Mouse (Mus musculus): Measurements from ENCODE around the gene Plk3. TPM values are rescaled to one million over a fixed set of nuclear protein-coding genes. Genes with fewer than 3 reads are reported as not detected.

The Plk3 gene
- polyA plus RNA-seq, 1 experiment from 2014 or later = 2.9 TPM

DNA sequence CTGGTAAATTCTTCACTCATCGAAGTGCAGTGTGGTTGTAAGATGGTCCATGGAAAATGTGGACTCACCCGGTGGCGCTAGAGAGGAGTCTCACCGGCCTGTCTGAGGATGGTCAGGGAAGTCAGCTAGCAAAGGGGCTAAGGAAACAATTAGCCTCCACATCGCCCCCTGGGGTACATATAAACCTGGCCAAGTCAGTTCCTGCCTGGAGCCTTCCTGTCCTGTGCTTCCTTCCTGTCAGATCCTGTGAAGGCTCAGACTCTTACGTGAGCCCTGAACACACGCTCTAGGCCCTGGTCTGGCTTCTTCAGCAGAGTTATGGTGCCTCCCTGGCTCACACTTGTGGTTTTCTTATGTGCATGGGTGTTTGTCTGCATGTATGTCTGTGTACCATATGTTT, 32.5 kb downstream of the Plk3 start:
- Histone ChIP-seq H3K36me3 (ENCODE audit: control insufficient read depth, insufficient read depth, low read length) (peaks cover 13% of the 10 kb centered on the region), H3K9me3 (ENCODE audit: control insufficient read depth, low read length) (no peaks in the 10 kb centered on the region), H3K27ac (ENCODE audit: low read depth, low read length) (no peak overlapping the region), H3K4me3 (ENCODE audit: low read length) (no peak overlapping the region), H3K4me1 (ENCODE audit: control insufficient read depth, insufficient read depth, low read length) (peaks cover 33% of the 10 kb centered on the region), H3K4me2 (replicated peaks; ENCODE audit: low read depth, low read length) (no peak overlapping the region), H3K9ac (ENCODE audit: low read depth, low read length) (no peak overlapping the region), H3K27me3 (ENCODE audit: control insufficient read depth, insufficient read depth, low read length) (no peaks in the 10 kb centered on the region)
- 53% methylated on average over 7 of the region's 7 CpGs for WGBS
- ATAC-seq (ENCODE audit: low FRiP score, low TSS enrichment) = no peak

DNA sequence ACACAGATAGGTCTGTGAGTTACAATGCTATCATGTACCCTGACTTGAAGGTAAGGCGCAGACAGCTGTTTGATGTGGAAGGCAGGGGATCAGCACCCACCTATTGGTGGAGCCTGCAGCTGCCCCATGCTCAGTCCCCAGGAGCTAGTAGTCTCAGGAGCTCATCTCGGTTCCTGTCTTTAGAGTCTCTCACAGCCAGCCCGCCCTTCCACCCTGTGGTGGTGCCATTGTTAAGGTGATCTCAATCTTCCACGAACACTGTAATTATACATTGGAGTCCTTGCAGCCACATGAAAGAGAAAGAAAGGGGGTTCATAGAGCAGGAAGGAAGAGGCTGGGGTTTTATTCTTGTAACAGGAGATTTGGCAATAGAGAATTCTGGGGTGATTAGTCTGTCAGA, 33.7 kb downstream of the Plk3 start:
- Histone ChIP-seq H3K4me3 (ENCODE audit: low read length) (no peak overlapping the region), H3K9me3 (ENCODE audit: control insufficient read depth, low read length) (no peaks in the 10 kb centered on the region), H3K4me1 (ENCODE audit: control insufficient read depth, insufficient read depth, low read length) (peaks cover 34% of the 10 kb centered on the region), H3K4me2 (replicated peaks; ENCODE audit: low read depth, low read length) (no peak overlapping the region), H3K36me3 (ENCODE audit: control insufficient read depth, insufficient read depth, low read length) (peaks cover 10% of the 10 kb centered on the region), H3K27ac (ENCODE audit: low read depth, low read length) (no peak overlapping the region), H3K9ac (ENCODE audit: low read depth, low read length) (no peak overlapping the region), H3K27me3 (ENCODE audit: control insufficient read depth, insufficient read depth, low read length) (no peaks in the 10 kb centered on the region)
- no peak for ATAC-seq (ENCODE audit: low FRiP score, low TSS enrichment)
- 81% methylated on average over 4 of the region's 4 CpGs for WGBS

DNA sequence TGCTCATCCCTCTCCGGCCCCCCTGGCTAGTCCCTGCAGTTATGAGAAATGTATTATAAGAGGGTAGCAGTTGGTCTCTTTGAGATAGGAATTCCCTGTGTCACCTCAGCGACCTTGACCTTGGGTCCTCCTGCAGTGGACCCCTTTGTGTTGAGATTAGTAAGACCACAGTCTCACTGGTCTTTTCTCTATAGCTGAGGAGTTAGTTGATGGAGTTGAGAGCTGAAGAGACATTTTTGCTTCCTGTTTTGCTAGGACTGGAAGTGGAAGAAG, 35.1 kb downstream of the Plk3 start:
- H3K4me3 ChIP-seq (ENCODE audit: low read length) = no peak overlapping the region
- ATAC-seq (ENCODE audit: low FRiP score, low TSS enrichment) = no peak
- H3K9ac ChIP-seq (ENCODE audit: low read depth, low read length) = no peak overlapping the region
- H3K4me1 ChIP-seq (ENCODE audit: control insufficient read depth, insufficient read depth, low read length) = peaks cover 29% of the 10 kb centered on the region
- H3K4me2 ChIP-seq (replicated peaks; ENCODE audit: low read depth, low read length) = no peak overlapping the region
- peak overlapping the region; percentile 26; the same call in 1 of the 2 replicates for H3K27ac ChIP-seq (ENCODE audit: low read depth, low read length)
- H3K36me3 ChIP-seq (ENCODE audit: control insufficient read depth, insufficient read depth, low read length) = peaks cover 10% of the 10 kb centered on the region
- no peaks in the 10 kb centered on the region for H3K27me3 ChIP-seq (ENCODE audit: control insufficient read depth, insufficient read depth, low read length)
- WGBS = 89% methylated on average over 2 of the region's 2 CpGs
- H3K9me3 ChIP-seq (ENCODE audit: control insufficient read depth, low read length) = no peaks in the 10 kb centered on the region

DNA sequence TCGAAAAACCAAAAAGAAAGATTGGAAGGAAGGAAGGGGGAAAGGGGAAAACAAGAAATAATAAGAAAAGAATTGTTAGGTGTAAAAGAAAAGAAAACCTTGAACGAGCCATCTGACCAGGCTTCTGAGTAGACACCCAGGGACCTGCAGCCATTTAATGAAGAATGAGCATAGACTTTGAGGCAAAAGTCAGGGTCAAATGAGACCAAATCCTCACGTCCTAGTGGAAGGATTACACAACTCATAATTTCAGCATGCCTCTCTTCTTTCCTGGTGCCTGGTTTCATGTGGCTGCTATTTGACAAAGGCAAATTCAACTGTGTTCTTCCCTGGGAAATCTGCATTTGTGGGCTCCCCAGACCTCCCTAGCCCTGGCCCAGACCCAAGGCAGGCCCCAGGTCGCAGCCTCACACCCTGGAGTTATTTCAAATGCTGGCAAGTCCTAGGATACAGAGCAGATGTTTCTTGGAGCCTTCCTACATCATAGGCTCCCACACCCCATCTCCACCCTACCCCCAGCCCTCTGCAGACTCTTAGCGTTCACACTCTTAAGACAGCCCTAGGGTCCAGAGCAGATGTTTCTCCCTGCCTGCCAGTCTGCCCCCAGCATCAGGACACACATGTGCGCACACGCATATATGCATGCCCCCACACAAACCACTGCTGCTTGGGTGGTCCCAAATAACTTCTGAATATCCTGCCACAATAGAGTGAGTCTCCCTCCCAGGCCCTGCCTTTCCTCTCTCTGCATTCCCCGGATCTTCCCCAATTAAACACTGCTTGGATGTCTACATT, 35.6 kb downstream of the Plk3 start:
- peak overlapping the region; percentile 87; the same call in 1 of the 2 replicates for H3K4me2 ChIP-seq (replicated peaks; ENCODE audit: low read depth, low read length)
- H3K36me3 ChIP-seq (ENCODE audit: control insufficient read depth, insufficient read depth, low read length) = peaks cover 10% of the 10 kb centered on the region
- H3K9me3 ChIP-seq (ENCODE audit: control insufficient read depth, low read length) = no peaks in the 10 kb centered on the region
- ATAC-seq (ENCODE audit: low FRiP score, low TSS enrichment) = no peak
- peak overlapping the region; percentile 26; the same call in 1 of the 2 replicates for H3K27ac ChIP-seq (ENCODE audit: low read depth, low read length)
- H3K9ac ChIP-seq (ENCODE audit: low read depth, low read length) = no peak overlapping the region
- 58% methylated on average over 8 of the region's 8 CpGs for WGBS
- no peak overlapping the region for H3K4me3 ChIP-seq (ENCODE audit: low read length)
- no peaks in the 10 kb centered on the region for H3K27me3 ChIP-seq (ENCODE audit: control insufficient read depth, insufficient read depth, low read length)
- H3K4me1 ChIP-seq (ENCODE audit: control insufficient read depth, insufficient read depth, low read length) = peaks cover 29% of the 10 kb centered on the region

DNA sequence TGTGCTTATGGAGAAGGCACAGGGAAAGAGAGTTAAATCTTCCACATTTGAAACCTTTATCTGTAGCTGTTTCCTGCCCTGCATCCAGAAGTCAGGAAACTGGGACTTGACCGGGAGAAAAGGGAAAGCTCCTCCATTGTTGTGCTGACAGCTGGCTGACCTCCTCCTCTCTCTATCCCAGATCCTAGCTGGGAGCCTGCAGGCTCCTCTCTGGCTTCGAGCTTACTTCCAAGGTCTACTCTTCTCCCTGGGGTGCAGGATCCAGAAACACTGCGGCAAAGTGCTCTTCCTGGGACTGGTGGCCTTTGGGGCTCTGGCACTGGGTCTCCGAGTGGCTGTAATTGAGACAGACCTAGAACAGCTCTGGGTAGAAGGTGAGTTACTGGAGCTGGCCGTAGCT, 37.1 kb downstream of the Plk3 start:
- Histone ChIP-seq H3K36me3 (ENCODE audit: control insufficient read depth, insufficient read depth, low read length) (peaks cover 10% of the 10 kb centered on the region), H3K4me3 (ENCODE audit: low read length) (peak overlapping the region; percentile 59), H3K9me3 (ENCODE audit: control insufficient read depth, low read length) (no peaks in the 10 kb centered on the region), H3K4me1 (ENCODE audit: control insufficient read depth, insufficient read depth, low read length) (peaks cover 29% of the 10 kb centered on the region), H3K4me2 (replicated peaks; ENCODE audit: low read depth, low read length) (peak overlapping the region; percentile 87), H3K27ac (ENCODE audit: low read depth, low read length) (peak overlapping the region; percentile 69), H3K27me3 (ENCODE audit: control insufficient read depth, insufficient read depth, low read length) (no peaks in the 10 kb centered on the region), H3K9ac (ENCODE audit: low read depth, low read length) (peak overlapping the region; percentile 63)
- no peak for ATAC-seq (ENCODE audit: low FRiP score, low TSS enrichment)
- 9% methylated on average over 5 of the region's 5 CpGs for WGBS

- ATAC-seq (ENCODE audit: low FRiP score, low TSS enrichment) = peak; percentile 91
- peak within 1 kb of the TSS; percentile 80 for H3K27ac ChIP-seq (ENCODE audit: low read depth, low read length)
- peak within 1 kb of the TSS; percentile 59 for H3K4me3 ChIP-seq (ENCODE audit: low read length)
- peaks cover 10% of the 10 kb centered on the region for H3K36me3 ChIP-seq (ENCODE audit: control insufficient read depth, insufficient read depth, low read length)
- H3K4me2 ChIP-seq (replicated peaks; ENCODE audit: low read depth, low read length) = peak within 1 kb of the TSS; percentile 87
- peak within 1 kb of the TSS; percentile 63 for H3K9ac ChIP-seq (ENCODE audit: low read depth, low read length)
- peaks cover 29% of the 10 kb centered on the region for H3K4me1 ChIP-seq (ENCODE audit: control insufficient read depth, insufficient read depth, low read length)
- H3K27me3 ChIP-seq (ENCODE audit: control insufficient read depth, insufficient read depth, low read length) = no peaks in the 10 kb centered on the region
- WGBS = under 1% methylated on average over 48 of the region's 50 CpGs
- H3K9me3 ChIP-seq (ENCODE audit: control insufficient read depth, low read length) = no peaks in the 10 kb centered on the region
Measured at GRCm38 (mm10) chr4:117095551-117096452, 38.0 kb downstream of the Plk3 start, which contains the start of gene Ptch2. TSS of gene Ptch2 (plus strand) at chr4:117096075.

- no peak for ATAC-seq (ENCODE audit: low FRiP score, low TSS enrichment)
- Histone ChIP-seq H3K4me2 (replicated peaks; ENCODE audit: low read depth, low read length) (no peak overlapping the region), H3K9me3 (ENCODE audit: control insufficient read depth, low read length) (no peaks in the 10 kb centered on the region), H3K9ac (ENCODE audit: low read depth, low read length) (no peak overlapping the region), H3K36me3 (ENCODE audit: control insufficient read depth, insufficient read depth, low read length) (peaks cover under 1% of the 10 kb centered on the region; the same call in 1 of the 2 replicates), H3K27me3 (ENCODE audit: control insufficient read depth, insufficient read depth, low read length) (no peaks in the 10 kb centered on the region), H3K27ac (ENCODE audit: low read depth, low read length) (peak overlapping the region; percentile 80; the same call in 1 of the 2 replicates), H3K4me3 (ENCODE audit: low read length) (0 out of 2 replicates have a peak overlapping the region, but pooled peaks have one; percentile 59), H3K4me1 (ENCODE audit: control insufficient read depth, insufficient read depth, low read length) (peaks cover 29% of the 10 kb centered on the region)
- 52% methylated on average over 3 of the region's 3 CpGs for WGBS
Measured at GRCm38 (mm10) chr4:117094626-117095361, 39.0 kb downstream of the Plk3 start.

GRCm38 (mm10) chr4:117090586-117090985, 43.2 kb downstream of the Plk3 start:
- ATAC-seq (ENCODE audit: low FRiP score, low TSS enrichment) = no peak
- H3K9me3 ChIP-seq (ENCODE audit: control insufficient read depth, low read length) = no peaks in the 10 kb centered on the region
- H3K9ac ChIP-seq (ENCODE audit: low read depth, low read length) = no peak overlapping the region
- WGBS = 67% methylated on average over 7 of the region's 7 CpGs
- peaks cover 9% of the 10 kb centered on the region for H3K4me1 ChIP-seq (ENCODE audit: control insufficient read depth, insufficient read depth, low read length)
- H3K4me3 ChIP-seq (ENCODE audit: low read length) = no peak overlapping the region
- H3K27me3 ChIP-seq (ENCODE audit: control insufficient read depth, insufficient read depth, low read length) = no peaks in the 10 kb centered on the region
- H3K36me3 ChIP-seq (ENCODE audit: control insufficient read depth, insufficient read depth, low read length) = peaks cover 12% of the 10 kb centered on the region; the same call in 1 of the 2 replicates
- no peak overlapping the region for H3K27ac ChIP-seq (ENCODE audit: low read depth, low read length)
- H3K4me2 ChIP-seq (replicated peaks; ENCODE audit: low read depth, low read length) = no peak overlapping the region

Measured in kidney, embryonic 14.5 days (tissue).